Mouse (Mus musculus) heart, embryonic 16.5 days (tissue): ENCODE results near the gene Acsf2. TPM values are rescaled to one million over a fixed set of nuclear protein-coding genes. Genes with fewer than 3 reads are reported as not detected.

Experiments used
- ATAC-seq: fragments of 200-750 bp; cut with Nextera tagmentation; replicated peaks from 2 replicates; pipeline ENCODE4 v1.8.0; 2017; ENCODE audit warnings: moderate number of reproducible peaks; ENCODE audit not compliant: insufficient read depth, low FRiP score; ENCODE audit errors: extremely low read depth
- H3K27ac ChIP-seq: fragments of 300-500 bp; sonication (generic); 2 replicates; pipeline ENCODE4 v1.5.1; 2014; ENCODE audit warnings: mild to moderate bottlenecking, low read length, control low read depth, moderate library complexity
- H3K27me3 ChIP-seq: fragments of 300-500 bp; sonication (generic); 2 replicates; pipeline ENCODE4 v1.6.1; 2014; ENCODE audit warnings: low read length, mixed read lengths; ENCODE audit not compliant: control insufficient read depth, insufficient read depth
- H3K36me3 ChIP-seq: fragments of 300-500 bp; sonication (generic); 2 replicates; pipeline ENCODE4 v1.6.1; 2014; ENCODE audit not compliant: control insufficient read depth, insufficient read depth
- H3K4me1 ChIP-seq: fragments of 300-500 bp; sonication (generic); 2 replicates; pipeline ENCODE4 v1.6.1; 2014; ENCODE audit warnings: low read length, mixed read lengths; ENCODE audit not compliant: control insufficient read depth, insufficient read depth
- H3K4me2 ChIP-seq: fragments of 300-500 bp; sonication (generic); 2 replicates; pipeline ENCODE4 v1.6.1; 2014; ENCODE audit warnings: low read depth, mild to moderate bottlenecking, control low read depth, low read length
- H3K4me3 ChIP-seq: fragments of 300-500 bp; sonication (generic); 2 replicates; pipeline ENCODE4 v1.5.1; 2014; ENCODE audit warnings: mild to moderate bottlenecking, control low read depth, low read length
- H3K9ac ChIP-seq: fragments of 300-500 bp; sonication (generic); 2 replicates; pipeline ENCODE4 v1.6.1; 2014; ENCODE audit warnings: low read length, control low read depth
- H3K9me3 ChIP-seq: fragments of 300-500 bp; sonication (generic); replicated peaks from 2 replicates; pipeline ENCODE4 v1.6.1; 2016; ENCODE audit warnings: low read length; ENCODE audit not compliant: control insufficient read depth
- WGBS: fragments of 180-500 bp; shearing (Covaris S2); extraction: QIAGEN DNeasy Blood & Tissue Kit; methylation state at CpG from one replicate; pipeline ENCODE4 v1.1.7; 2014; 5-methylcytosine and 5-hydroxymethylcytosine counted together
- polyA plus RNA-seq: library from polyadenylated mRNA; unstranded; fragments of >200 nt; fragmentation: Nextera tagmentation; extraction: Ambion mirVana; gene quantifications from 2 replicates; pipeline ENCODE4 v1.2.1, GENCODE M21; 2015

The Acsf2 gene
- polyA plus RNA-seq, 1 experiment from 2014 or later = 2.7 TPM

GRCm38 (mm10) chr11:94564437-94565150, 37.1 kb downstream of the Acsf2 start, which contains the start of gene Chad:
Gene Chad (plus strand): TSS chr11:94565047.
- H3K9ac ChIP-seq = peak within 1 kb of the TSS; percentile 66
- ATAC-seq = peak; percentile 64
- peak within 1 kb of the TSS; percentile 32 for H3K4me3 ChIP-seq
- H3K27me3 ChIP-seq = peaks cover 6% of the 10 kb centered on the region; the same call in 1 of the 2 replicates
- peaks cover 15% of the 10 kb centered on the region for H3K4me1 ChIP-seq
- H3K36me3 ChIP-seq = no peaks in the 10 kb centered on the region
- WGBS = 7% methylated on average over 35 of the region's 35 CpGs
- no peak within 1 kb of the TSS for H3K27ac ChIP-seq
- H3K9me3 ChIP-seq = no peaks in the 10 kb centered on the region
- H3K4me2 ChIP-seq = peak within 1 kb of the TSS; percentile 69

- Histone ChIP-seq H3K4me2 (peak overlapping the region; percentile 69), H3K9me3 (no peaks in the 10 kb centered on the region), H3K4me1 (peaks cover 15% of the 10 kb centered on the region), H3K9ac (peak overlapping the region; percentile 66), H3K27ac (no peak overlapping the region), H3K27me3 (peaks cover 6% of the 10 kb centered on the region; the same call in 1 of the 2 replicates), H3K4me3 (peak overlapping the region; percentile 32; the same call in 1 of the 2 replicates), H3K36me3 (no peaks in the 10 kb centered on the region)
- no peak for ATAC-seq
- 58% methylated on average over 5 of the region's 5 CpGs for WGBS
Measured at GRCm38 (mm10) chr11:94563821-94564220, 37.9 kb downstream of the Acsf2 start.

DNA sequence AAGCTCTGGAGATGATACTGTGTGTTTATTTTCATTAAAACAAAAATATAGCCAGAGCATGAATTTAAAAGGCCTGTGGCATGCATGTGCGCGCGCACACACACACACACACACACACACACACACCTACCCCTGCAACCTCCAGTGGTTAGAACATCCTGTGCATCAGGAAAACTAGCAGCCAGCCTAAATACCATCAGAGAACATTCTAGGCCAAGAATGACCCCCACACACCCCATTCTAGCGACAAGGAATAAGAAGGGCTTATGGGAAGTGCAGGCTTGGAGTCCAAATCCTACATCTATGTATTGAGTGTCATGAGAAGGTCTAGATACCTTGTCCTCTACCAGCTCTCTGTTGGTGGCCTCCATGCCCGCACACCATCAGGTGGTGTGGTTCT, 38.3 kb downstream of the Acsf2 start:
- 92% methylated on average over 5 of the region's 5 CpGs for WGBS
- Histone ChIP-seq H3K9ac (no peak overlapping the region), H3K36me3 (no peaks in the 10 kb centered on the region), H3K4me3 (no peak overlapping the region), H3K4me1 (peaks cover 15% of the 10 kb centered on the region), H3K27me3 (peaks cover 6% of the 10 kb centered on the region; the same call in 1 of the 2 replicates), H3K4me2 (no peak overlapping the region), H3K9me3 (no peaks in the 10 kb centered on the region), H3K27ac (no peak overlapping the region)
- ATAC-seq = no peak

DNA sequence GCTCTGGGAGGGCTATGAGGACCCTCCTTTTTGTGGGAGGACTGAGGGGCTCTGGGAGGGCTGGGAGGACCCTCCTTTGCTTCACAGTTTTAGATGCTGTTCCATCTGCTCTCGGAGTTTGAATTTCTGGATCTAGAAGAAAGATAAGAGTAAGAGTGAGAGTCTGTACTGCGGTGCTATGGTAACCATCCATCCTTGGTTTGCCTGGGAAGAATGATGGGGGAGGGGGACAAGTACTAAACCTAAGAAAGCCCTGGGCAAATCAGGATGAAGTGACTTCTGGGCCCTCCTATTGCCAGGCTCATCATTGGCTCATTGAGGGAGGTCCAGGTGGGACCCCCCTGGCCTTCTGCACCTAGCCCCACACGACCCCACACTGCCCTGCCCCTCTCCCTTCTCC, 43.4 kb downstream of the Acsf2 start:
- no peak for ATAC-seq
- Histone ChIP-seq H3K27ac (no peak overlapping the region), H3K36me3 (no peaks in the 10 kb centered on the region), H3K4me1 (no peaks in the 10 kb centered on the region), H3K4me3 (no peak overlapping the region), H3K9me3 (no peaks in the 10 kb centered on the region), H3K9ac (no peak overlapping the region), H3K4me2 (no peak overlapping the region), H3K27me3 (no peaks in the 10 kb centered on the region)
- 67% methylated on average over 3 of the region's 3 CpGs for WGBS

DNA sequence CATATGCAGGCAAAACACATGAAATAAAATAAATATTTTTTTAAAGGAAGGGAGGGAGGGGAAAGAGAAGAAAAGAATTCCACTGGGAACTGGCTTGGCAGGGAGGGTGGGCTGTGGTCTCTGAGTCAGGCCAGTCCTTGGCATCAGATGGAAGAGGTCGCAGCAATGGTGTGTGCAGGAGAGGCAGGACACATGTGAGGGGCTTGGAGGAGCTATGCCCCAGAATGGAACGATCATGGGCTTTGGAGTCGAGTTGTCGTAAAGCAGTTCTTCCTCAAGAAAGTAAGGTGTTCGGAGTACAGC, 51.3 kb downstream of the Acsf2 start:
- Histone ChIP-seq H3K9me3 (peaks cover 4% of the 10 kb centered on the region; the same call in 1 of the 2 replicates), H3K4me1 (peaks cover 5% of the 10 kb centered on the region), H3K4me2 (no peak overlapping the region), H3K36me3 (no peaks in the 10 kb centered on the region), H3K27ac (no peak overlapping the region), H3K27me3 (no peaks in the 10 kb centered on the region), H3K9ac (no peak overlapping the region), H3K4me3 (no peak overlapping the region)
- no peak for ATAC-seq
- WGBS = 75% methylated on average over 5 of the region's 5 CpGs

DNA sequence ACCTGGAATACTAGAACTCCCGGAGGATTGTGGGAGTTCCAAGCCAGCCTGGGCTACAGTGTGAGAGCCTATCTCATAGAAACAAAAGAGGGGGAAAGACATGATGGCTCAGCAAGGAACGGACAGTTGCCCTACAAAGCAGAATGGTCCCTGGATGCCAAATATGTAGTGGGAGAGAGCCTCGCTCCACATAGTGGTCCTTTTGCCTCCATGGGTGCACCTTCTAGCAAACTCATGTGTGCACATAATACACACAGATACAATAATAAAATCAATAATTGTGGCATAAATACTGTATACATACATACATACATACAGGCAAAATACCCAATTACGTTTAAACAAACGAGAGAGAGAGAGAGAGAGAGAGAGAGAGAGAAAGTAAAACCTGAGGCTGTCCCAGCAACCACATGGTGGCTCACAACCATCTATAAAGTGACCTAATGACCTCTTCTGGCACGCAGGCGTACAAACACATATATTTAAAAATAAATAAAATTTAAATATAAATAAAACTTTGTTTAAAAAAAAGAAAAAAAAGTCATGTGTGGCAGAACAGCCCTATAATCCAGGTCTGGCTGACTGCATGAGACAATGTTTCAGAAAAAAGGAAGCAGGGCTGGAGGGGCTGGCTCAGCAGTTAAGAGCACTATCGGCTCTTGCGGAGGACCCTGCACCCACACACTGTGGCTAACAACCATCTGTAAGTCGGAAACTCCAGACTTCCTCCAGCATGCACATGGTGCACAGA, 51.8 kb downstream of the Acsf2 start:
- peaks cover 5% of the 10 kb centered on the region for H3K4me1 ChIP-seq
- H3K9ac ChIP-seq = peak overlapping the region; percentile 52
- peak overlapping the region; percentile 69 for H3K27ac ChIP-seq
- H3K9me3 ChIP-seq = peaks cover 4% of the 10 kb centered on the region; the same call in 1 of the 2 replicates
- H3K4me2 ChIP-seq = no peak overlapping the region
- WGBS = 66% methylated on average over 10 of the region's 10 CpGs
- ATAC-seq = no peak
- H3K36me3 ChIP-seq = no peaks in the 10 kb centered on the region
- H3K27me3 ChIP-seq = no peaks in the 10 kb centered on the region
- H3K4me3 ChIP-seq = no peak overlapping the region

DNA sequence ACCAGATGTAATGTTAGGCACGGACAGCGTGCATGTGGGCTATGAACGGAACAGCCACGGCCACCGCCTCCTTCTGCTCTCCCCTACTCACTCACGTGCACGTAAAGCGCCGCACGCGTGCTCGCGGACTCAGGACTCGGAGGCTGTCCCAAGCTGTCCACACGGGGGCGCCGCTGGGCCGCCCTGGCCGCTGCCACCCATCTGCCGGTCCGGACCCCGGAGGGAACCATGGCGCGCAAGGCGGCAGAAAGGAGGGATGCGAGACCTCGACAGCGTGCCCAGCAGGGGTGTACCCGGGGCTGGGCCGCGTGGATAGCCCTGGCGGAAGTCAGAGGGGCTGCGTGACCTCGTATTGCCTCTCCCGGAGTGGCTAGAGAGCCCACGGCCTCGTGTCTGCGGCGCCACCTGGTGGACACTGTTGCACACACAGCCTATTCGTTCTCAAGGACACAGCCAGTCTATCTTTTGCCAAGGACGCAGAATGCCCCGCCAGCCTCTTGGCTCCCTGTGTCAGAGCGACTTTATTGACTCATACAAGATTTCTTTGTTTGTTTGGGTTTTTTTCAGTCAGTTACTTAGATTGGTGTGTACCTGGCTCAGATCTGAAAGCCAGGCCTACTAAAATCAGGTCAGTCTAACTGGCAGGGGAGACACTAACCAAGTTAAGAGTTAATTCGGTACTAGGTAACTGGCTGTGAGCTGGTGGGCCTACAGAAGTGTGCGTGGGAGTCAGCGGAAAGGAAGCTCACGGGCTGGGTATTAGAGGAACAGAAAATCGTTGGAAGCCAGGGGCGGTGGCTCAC, 52.6 kb downstream of the Acsf2 start, which contains the start of gene Rsad1:
Gene Rsad1, minus strand, starts transcription at position 368 of the 803 bp plus-strand sequence.
- Histone ChIP-seq H3K4me1 (peaks cover 7% of the 10 kb centered on the region), H3K27ac (peak within 1 kb of the TSS; percentile 79), H3K27me3 (no peaks in the 10 kb centered on the region), H3K36me3 (no peaks in the 10 kb centered on the region), H3K4me2 (peak within 1 kb of the TSS; percentile 79), H3K9me3 (peaks cover 4% of the 10 kb centered on the region; the same call in 1 of the 2 replicates), H3K4me3 (peak within 1 kb of the TSS; percentile 57), H3K9ac (peak within 1 kb of the TSS; percentile 73)
- peak; percentile 85 for ATAC-seq
- 3% methylated on average over 49 of the region's 49 CpGs for WGBS

DNA sequence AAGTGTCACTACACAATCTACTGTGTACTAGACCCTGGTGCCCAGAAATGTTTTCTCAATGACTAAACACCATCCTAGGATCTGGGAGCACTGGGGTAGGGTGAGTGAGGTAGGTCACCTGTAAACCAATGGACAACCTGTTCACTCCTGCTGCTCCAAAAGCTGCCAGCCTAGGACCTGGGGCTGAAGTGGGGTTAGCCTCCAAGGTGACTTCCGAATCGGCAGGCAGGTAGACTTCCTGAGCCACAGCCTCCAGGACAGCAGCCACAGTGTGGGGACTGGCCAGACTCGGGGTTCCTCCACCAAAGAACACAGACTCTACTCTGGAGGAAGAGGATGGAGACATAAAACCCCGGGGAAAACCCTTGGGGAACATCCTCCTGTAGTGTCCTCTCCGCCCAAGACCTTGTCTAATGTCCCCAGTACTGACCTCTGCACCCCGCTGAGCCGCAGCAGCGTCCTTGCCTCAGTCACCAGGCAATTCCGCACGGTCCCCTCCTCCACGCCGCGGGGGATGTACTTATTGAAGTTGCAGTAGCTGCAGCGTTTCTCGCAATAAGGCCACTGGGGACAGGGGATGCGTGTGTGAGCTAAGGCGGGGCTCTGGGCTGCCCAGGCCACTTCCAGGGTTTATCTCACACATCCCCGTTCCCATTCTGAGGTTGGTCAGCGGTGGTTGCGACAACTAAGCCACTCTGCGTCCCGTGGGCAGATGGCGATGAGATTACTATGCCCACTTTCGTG, 53.5 kb downstream of the Acsf2 start:
- Histone ChIP-seq H3K27me3 (no peaks in the 10 kb centered on the region), H3K36me3 (no peaks in the 10 kb centered on the region), H3K4me1 (peaks cover 7% of the 10 kb centered on the region), H3K9me3 (peaks cover 4% of the 10 kb centered on the region; the same call in 1 of the 2 replicates), H3K4me2 (peak overlapping the region; percentile 79), H3K9ac (peak overlapping the region; percentile 73), H3K27ac (peak overlapping the region; percentile 79), H3K4me3 (peak overlapping the region; percentile 57)
- WGBS = 10% methylated on average over 24 of the region's 24 CpGs
- ATAC-seq = 0 out of 2 replicates have a peak, but pooled peaks have one; percentile 11
